Mouse (Mus musculus) mouse trophoblast stem cell (cell line): Measurements from ENCODE around the gene Wbp1.

ENCODE experiments used
- in situ Hi-C, 2 experiments: fragments of 300-500 bp; cut with MseI, MboI; formaldehyde crosslinking; loops; 2 replicates in 1 of 2; 3 replicates in 1 of 2; pipeline ENCODE4 v1.15.1; 2025

Wbp1 gene

DNA sequence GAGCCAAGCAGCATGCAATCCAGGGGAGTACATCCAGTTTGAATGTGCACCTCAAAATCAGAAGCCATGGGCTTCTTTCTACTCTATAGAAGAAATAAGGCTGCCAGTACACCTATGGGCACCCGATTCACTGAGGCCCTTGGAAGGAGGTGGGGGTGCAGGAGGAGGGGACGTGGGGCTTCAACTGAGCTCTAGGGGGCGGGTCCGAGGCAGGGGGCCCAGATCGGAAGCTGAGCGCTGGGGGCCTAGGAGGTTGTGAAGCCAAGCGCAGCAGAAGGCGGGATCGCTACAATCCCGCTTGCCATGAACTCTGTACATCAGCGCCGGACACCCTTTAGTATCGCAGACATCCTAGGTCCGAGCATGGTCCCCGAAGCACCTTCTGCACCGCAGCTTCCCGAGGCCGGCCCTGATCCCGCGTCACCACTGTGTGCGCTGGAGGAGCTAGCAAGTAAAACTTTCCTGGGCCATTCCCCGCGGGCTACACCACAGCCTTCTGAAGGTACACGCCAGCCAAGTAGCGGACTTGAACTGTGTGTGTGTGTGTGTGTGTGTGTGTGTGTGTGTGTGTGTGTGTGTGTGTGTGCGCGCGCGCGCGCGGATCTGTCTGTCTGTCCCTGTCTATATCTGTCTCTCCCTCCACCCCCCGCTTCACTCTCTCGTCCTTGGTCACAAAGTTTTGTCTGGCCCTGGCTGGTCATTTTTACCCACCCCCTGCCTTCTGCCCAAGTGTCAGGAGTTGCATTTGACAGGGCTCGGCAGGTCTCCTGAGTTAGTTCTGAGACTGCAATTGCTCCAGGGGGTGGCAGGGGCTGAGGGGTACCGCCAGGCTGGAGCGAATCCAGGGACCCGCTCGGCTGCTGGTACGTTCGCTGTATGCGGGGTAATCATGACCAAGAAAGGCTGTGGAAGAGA lies 35.0 kb downstream of the Wbp1 start, which contains the start of gene Lbx2:
Lbx2 (plus strand) TSS at position 247 of the 915 bp plus-strand sequence.
- in situ Hi-C loops, result loop anchor here in 1 of 2 experiments (25.0 kb wide), 1 partner anchor 99 kb away; no protein-coding TSS in a partner anchor

DNA sequence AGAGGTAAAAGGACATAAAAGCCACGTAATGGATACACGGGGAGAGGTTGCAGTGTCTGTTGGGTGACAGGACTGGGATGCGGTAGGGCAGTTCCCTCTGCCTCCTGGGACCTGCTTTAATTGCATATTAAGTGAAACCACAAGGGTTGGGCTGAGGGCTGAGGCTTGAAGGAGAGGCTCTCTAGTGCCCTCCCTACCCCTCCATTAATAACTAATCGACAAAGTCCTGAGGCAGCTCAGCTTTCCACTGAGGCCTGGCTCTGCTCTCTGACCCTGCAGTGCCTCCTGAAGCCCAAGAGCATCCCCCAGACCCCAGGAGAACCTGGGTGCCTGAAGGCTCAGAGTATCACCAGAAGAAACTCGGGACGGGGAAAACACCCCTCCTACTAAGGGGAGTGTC lies 36.9 kb downstream of the Wbp1 start:
- in situ Hi-C loops, result loop anchor here in 1 of 2 experiments (25.0 kb wide), 1 partner anchor 97 kb away; no protein-coding TSS in a partner anchor

DNA sequence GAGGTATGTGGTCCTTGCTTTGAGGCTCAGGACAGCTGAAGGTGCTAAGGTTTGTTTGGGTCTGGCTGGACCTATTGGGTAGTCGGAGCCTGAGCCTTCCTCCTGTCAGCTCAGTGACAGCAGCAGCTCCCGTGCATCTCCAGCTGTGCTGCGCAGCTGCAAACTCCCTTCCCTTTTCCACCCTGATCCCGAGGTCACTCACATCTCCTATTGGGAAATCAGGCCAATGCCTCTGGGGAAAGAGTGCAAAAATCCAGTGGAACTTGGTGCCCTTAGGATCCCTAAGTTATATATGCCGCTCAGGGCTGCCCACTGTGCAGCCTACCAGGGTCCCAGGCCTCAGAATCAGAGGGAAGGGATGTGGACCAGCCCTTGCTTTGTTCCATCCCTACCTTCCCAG lies 37.9 kb downstream of the Wbp1 start:
- in situ Hi-C loops, result loop anchor here in 1 of 2 experiments (25.0 kb wide), 1 partner anchor 96 kb away; no protein-coding TSS in a partner anchor

DNA sequence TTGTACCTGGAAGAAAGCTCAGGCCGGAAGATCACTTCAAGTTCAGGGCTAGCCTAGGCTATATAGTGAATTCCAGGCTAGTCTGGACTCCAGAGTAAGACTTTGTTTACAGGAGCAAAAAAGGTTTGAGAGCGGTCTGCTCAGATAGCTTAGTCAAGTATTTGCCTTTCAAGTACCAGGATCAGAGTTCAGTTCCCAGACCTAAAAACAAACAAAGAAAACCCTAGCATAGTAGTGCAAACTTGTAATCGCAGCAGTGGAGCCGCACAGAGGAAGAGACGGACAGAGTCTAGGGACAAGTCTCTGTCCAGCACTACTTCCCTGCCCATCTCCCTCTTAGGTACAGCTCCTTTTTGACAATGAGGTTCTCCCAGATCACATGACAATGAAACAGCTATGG lies 41.1 kb downstream of the Wbp1 start:
- in situ Hi-C loops, result loop anchor here in 1 of 2 experiments (25.0 kb wide), 1 partner anchor 93 kb away; no protein-coding TSS in a partner anchor

DNA sequence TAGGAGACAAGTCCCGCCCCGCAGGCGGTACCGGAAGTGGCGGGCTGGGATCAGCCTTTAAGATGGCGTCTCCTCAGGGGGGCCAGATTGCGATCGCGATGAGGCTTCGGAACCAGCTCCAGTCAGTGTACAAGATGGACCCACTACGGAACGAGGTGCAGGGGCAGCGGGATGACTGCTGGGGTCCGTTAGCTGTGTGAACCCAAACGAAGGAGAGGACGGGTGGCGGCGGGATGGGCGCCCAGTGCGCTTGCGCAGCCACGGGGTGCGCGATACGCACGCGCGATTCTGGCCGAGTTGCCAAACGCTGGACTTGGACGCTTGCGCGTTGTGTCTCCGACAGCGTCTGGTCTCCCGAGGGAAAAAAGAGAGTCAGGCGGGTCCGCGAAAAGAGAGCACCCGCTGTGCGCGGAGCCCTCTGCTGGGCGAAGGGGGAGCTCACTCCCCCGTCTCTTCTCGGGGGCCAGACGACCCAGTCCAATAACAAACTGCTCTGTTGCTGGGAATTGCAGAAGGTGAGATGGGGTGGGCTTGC lies 43.0 kb downstream of the Wbp1 start:
- in situ Hi-C loops, result loop anchor here in 1 of 2 experiments (25.0 kb wide), 1 partner anchor 91 kb away; no protein-coding TSS in a partner anchor

DNA sequence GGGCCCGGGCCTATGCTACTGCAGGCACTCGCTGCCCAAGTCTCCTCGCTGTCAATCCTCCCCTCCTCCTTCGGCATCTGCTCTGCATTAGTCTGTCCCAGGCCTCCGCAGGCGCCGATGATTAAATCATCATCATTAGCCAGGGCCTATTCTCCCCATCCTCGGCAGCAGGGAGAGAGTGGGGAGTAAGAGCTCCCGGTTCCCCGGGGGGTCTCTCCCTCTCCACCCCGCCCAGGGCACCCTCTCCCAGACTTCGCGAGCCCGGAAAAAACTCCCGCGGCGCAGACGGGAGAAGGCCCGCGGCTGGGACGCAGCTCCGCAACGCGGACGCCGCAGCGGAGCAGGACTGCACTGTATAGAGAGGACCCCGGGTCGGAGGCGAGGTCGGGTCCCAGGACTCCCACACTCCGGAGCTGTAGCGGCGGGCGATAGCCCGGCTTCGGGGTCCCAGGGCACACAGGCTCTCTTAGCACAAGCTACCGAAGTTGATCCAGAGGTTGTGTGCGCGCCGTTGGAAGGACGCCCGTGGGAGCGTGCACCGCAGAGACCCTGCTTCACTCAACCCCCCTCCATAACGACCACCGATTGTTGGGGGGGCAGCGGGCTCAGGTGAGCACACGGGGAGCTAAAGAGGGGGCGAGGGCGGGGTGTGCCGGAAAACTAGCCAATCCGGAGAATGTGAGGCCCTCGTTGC lies 43.6 kb downstream of the Wbp1 start, which contains the start of gene Pcgf1:
Pcgf1 (plus strand) TSS at position 240 of the 694 bp plus-strand sequence.
- in situ Hi-C loops, result loop anchor here in 1 of 2 experiments (25.0 kb wide), 1 partner anchor 90 kb away; no protein-coding TSS in a partner anchor

DNA sequence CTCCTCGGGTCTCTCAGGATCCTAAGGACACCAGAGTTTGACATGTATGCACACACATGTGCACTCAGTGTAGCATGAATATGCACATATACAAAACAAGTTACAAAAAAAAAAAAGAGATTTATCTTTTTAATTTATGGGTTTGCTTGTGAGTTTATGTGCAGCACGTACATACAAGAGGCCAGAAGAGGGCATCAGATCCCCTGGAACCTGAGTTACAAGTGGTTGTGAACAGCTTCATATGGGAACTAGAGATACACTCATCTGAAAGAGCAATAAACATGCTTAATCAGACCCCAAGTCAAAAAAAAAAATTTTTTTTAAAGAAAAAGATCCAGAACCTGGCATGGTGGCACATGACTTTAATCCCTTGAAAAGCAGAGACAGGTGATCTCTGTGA lies 46.4 kb downstream of the Wbp1 start:
- in situ Hi-C loops, result loop anchor here in 1 of 2 experiments (25.0 kb wide), 1 partner anchor 88 kb away; no protein-coding TSS in a partner anchor

DNA sequence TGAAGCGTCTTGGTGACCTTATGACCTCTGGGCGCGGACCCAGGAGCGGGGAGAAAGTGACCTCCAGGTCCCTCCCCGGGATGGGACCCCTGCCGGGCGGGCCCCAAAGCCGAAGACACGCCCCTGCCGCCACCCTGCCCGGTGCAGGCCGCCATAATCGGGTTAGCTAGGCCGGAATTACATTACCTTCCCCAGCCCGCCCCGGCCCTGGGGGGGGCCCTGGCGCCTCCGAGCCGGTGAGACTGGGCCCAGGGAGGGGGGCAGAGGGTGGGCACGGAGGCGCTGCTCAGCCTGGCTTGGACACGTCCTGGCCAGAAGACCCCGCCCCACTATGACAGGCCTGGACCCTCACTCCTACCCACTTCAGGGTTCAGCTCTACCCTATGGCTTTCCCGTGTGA lies 50.1 kb downstream of the Wbp1 start:
- in situ Hi-C loops, result no loop called here

DNA sequence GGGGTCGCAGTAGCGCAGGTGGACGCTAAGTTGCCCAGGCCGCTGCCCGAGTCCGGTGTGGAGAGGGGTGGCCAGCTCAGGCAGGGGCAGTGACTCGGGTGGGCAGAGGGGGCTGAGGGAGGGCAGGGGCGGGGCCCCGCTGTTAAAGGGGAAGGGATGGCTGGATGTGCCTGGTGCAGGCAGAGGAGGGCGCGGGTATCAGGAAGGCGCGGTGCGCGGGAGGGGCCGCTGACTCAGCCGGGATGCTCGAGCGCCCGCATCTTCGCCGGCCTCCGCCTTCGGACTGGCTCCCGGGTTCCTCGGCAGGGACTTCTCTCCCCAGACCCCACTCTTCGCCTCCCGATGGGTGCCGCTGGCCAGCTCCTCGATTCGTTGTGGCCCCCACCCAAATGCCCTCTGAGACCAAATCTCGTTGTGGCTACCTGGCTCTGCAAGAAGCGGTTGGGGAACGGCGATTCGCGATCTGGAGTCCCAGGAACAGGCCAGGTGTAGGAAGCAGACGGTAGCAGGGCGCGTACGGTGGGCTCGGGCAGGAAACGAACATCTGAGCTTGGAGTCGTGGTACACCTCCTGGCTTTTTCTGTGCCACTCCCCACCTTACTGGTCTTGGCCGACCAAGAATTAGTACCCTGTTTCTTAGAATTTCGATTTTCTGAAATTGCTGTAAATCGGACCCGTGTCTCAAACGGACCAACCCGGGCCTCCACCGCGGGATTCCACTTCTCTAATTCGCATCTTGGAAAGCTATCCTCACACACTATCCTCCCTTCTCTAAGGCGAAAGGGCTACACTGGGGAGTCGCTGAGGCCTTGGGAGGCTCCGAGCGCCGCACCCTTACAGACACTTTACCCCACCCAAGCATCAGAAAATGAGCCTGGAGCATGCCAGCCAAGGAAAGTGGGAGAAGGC lies 50.8 kb downstream of the Wbp1 start:
- in situ Hi-C loops, result no loop called here

DNA sequence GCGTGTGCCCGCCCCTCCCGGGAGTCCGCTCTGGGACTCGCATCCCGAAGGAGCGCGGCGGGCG lies 51.3 kb downstream of the Wbp1 start, which contains the start of gene Tlx2:
Tlx2 (minus strand) TSS at position 47 of the 64 bp plus-strand sequence.
- in situ Hi-C loops, result no loop called here

DNA sequence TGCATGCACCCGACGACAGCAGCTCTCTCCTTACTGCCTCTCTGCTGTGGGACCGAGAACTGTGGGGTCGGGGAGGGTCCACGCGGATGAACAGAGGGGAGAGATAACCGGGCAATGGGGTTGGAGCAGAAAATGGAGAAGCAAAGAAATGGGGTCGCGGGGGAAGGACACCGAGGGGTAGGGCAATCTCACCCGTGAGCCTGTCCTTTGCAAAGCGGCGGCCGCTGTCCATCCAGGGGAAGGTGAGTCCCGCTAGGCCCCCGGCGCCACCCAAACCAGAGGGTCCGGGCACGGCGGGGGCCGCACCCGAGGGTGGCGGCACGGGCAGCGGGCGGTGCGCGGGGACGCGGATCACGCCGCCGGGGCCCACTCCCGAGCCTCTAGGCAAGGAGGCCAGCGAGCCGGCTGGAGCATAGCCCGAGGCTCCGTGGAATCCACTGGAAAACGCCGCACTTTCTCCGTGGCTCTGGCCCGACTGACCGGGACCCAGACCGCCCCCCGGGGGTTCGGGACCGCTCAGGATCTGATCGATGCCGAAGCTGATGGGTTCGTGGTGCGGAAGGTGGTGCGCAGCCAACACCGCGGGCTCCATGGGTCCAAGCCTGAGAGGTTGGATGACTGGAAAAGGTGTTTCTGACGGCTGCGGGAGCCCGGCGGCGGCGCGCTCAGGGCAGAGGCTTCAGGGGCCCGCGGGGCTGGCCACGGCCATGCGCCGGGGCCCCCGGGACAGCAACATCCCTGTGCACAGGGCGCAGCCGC lies 51.7 kb downstream of the Wbp1 start:
- in situ Hi-C loops, result no loop called here
